Mouse (Mus musculus) neural tube, embryonic 13.5 days (tissue): ENCODE measurements at regions not wholly inside any gene's neighbourhood (a gene's known extent, or its start where the extent isn't known, plus 50 kb on each side); places are given as distances from the start of the nearest gene placed in this dataset.

Experiments
- ATAC-seq: fragments of 200-750 bp; cut with Nextera tagmentation; 2 replicates; pipeline ENCODE4 v1.8.0; 2017; ENCODE audit warnings: low read depth, mild to moderate bottlenecking, moderate TSS enrichment, moderate library complexity
- H3K27ac ChIP-seq: fragments of 300-500 bp; sonication (generic); replicated peaks from 2 replicates; pipeline ENCODE4 v1.5.1; 2015; ENCODE audit warnings: moderate library complexity, mild to moderate bottlenecking, inconsistent platforms
- H3K27me3 ChIP-seq: fragments of 300-500 bp; sonication (generic); 2 replicates; pipeline ENCODE4 v1.6.1; 2015; ENCODE audit warnings: mild to moderate bottlenecking, inconsistent platforms
- H3K36me3 ChIP-seq: fragments of 300-500 bp; sonication (generic); 2 replicates; pipeline ENCODE4 v1.6.1; 2015; ENCODE audit warnings: mild to moderate bottlenecking, inconsistent platforms
- H3K4me1 ChIP-seq: fragments of 300-500 bp; sonication (generic); replicated peaks from 2 replicates; pipeline ENCODE4 v1.6.1; 2015; ENCODE audit warnings: inconsistent platforms
- H3K4me2 ChIP-seq: fragments of 300-500 bp; sonication (generic); 2 replicates; pipeline ENCODE4 v1.6.1; 2015; ENCODE audit warnings: inconsistent platforms, mild to moderate bottlenecking, moderate library complexity
- H3K4me3 ChIP-seq: fragments of 300-500 bp; sonication (generic); 2 replicates; pipeline ENCODE4 v1.5.1; 2015; ENCODE audit warnings: mild to moderate bottlenecking, inconsistent platforms
- H3K9ac ChIP-seq: fragments of 300-500 bp; sonication (generic); 2 replicates; pipeline ENCODE4 v1.6.1; 2015; ENCODE audit warnings: moderate library complexity, mild to moderate bottlenecking, inconsistent platforms
- H3K9me3 ChIP-seq: fragments of 300-500 bp; sonication (generic); 2 replicates; pipeline ENCODE4 v1.6.1; 2016; ENCODE audit warnings: inconsistent platforms
- WGBS: fragments of 180-500 bp; shearing (Covaris S2); methylation state at CpG from one replicate; pipeline ENCODE4 v1.1.7; 2015; 5-methylcytosine and 5-hydroxymethylcytosine counted together

DNA sequence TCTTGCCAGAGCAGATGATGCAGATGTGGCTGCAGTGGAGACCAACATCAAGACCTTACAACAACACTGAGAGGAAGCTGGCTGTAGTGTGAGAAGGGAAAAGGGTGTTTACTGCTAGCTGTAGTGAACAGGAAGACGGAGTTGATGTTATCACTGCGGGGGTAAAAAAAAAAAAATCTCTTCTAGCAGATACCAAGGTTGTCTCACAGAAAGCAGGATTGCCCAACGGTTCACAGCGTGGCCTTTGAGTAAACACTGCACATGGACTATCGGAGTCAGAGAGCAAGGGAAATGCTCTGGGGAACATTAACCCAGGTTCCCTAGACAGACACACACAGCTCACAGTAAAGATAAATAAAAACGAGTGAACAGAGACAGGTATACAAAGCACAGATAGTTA is 192.8 kb downstream of the Ly86 start:
- Histone ChIP-seq H3K27ac (no peak overlapping the region), H3K4me2 (no peak overlapping the region), H3K9me3 (no peaks in the 10 kb centered on the region), H3K36me3 (no peaks in the 10 kb centered on the region), H3K4me1 (no peaks in the 10 kb centered on the region), H3K27me3 (no peaks in the 10 kb centered on the region), H3K4me3 (no peak overlapping the region), H3K9ac (no peak overlapping the region)
- no peak for ATAC-seq
- WGBS, result 80% methylated on average over 6 of the region's 6 CpGs

- 13% methylated on average over 5 of the region's 5 CpGs for WGBS
Observed at GRCm38 (mm10) chr13:37540980-37541531, 196.0 kb downstream of the Ly86 start.

DNA sequence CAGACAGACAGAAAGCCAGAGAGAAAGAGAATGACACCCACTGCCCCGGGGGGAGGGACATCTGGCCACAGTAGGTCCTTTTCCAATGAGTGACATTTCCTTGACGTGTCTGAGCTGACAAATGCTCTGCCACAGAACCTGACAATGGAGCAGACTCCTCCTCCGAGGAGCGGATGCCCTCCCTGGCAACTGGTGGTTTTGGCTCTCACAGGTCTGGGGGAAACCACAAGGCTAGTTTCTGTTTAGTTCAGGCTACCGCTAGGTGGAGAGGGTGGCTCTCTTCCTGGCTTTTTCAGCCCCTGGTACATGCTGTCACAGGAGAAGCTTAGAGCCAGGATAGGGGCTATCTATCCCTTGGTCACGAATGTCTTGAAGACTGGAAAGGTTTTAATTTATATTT is 196.7 kb downstream of the Ly86 start:
- Histone ChIP-seq H3K4me2 (0 out of 2 replicates have a peak overlapping the region, but pooled peaks have one; percentile 13), H3K4me3 (no peak overlapping the region), H3K27ac (no peak overlapping the region), H3K27me3 (no peaks in the 10 kb centered on the region), H3K4me1 (no peaks in the 10 kb centered on the region), H3K9me3 (no peaks in the 10 kb centered on the region), H3K36me3 (no peaks in the 10 kb centered on the region), H3K9ac (no peak overlapping the region)
- 9% methylated on average over 6 of the region's 6 CpGs for WGBS
- peak; percentile 61; the same call in 1 of the 2 replicates for ATAC-seq

More at GRCm38 (mm10) chr13:37540980-37541531, 196.0 kb downstream of the Ly86 start:
- H3K36me3 ChIP-seq, result no peaks in the 10 kb centered on the region
- H3K9ac ChIP-seq, result no peak overlapping the region
- no peak for ATAC-seq
- H3K4me2 ChIP-seq, result no peak overlapping the region
- H3K4me3 ChIP-seq, result no peak overlapping the region
- H3K9me3 ChIP-seq, result no peaks in the 10 kb centered on the region
- H3K4me1 ChIP-seq, result no peaks in the 10 kb centered on the region
- H3K27me3 ChIP-seq, result no peaks in the 10 kb centered on the region
- no peak overlapping the region for H3K27ac ChIP-seq

GRCm38 (mm10) chr13:37542744-37543196 is 197.8 kb downstream of the Ly86 start:
- WGBS, result 91% methylated on average over 13 of the region's 13 CpGs
- H3K27ac ChIP-seq, result no peak overlapping the region
- H3K9ac ChIP-seq, result no peak overlapping the region
- no peak overlapping the region for H3K4me2 ChIP-seq
- no peak overlapping the region for H3K4me3 ChIP-seq
- no peaks in the 10 kb centered on the region for H3K9me3 ChIP-seq
- H3K27me3 ChIP-seq, result no peaks in the 10 kb centered on the region
- H3K4me1 ChIP-seq, result no peaks in the 10 kb centered on the region
- H3K36me3 ChIP-seq, result no peaks in the 10 kb centered on the region
- no peak for ATAC-seq

DNA sequence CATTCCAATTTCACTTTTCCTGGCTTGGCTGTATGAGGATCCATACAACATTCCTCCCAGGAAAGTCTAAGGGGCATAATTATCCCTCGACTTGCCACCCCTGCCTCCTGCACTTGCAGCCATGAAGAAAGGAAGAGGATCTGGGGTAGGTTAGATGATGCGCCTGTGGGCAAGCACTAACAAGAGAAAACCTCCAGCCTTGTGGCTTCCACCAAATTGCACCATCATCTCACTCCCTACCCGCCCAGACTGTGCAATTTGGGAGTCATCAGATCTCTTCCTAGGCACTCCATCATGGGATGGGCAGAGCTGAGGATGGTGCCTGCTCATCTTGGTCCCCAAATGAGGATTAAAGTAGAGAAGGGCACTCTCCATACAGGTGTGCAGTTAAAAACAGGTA is 198.8 kb downstream of the Ly86 start:
- no peak overlapping the region for H3K9ac ChIP-seq
- H3K27me3 ChIP-seq, result no peaks in the 10 kb centered on the region
- no peak overlapping the region for H3K27ac ChIP-seq
- no peak overlapping the region for H3K4me2 ChIP-seq
- no peak for ATAC-seq
- H3K9me3 ChIP-seq, result no peaks in the 10 kb centered on the region
- no peaks in the 10 kb centered on the region for H3K36me3 ChIP-seq
- 85% methylated on average over 3 of the region's 3 CpGs for WGBS
- H3K4me3 ChIP-seq, result no peak overlapping the region
- H3K4me1 ChIP-seq, result no peaks in the 10 kb centered on the region

- H3K9ac ChIP-seq, result no peak overlapping the region
- 86% methylated on average over 2 of the region's 2 CpGs for WGBS
- no peak overlapping the region for H3K27ac ChIP-seq
- no peaks in the 10 kb centered on the region for H3K27me3 ChIP-seq
- no peak overlapping the region for H3K4me3 ChIP-seq
- H3K36me3 ChIP-seq, result no peaks in the 10 kb centered on the region
- H3K4me2 ChIP-seq, result no peak overlapping the region
- ATAC-seq, result no peak
- H3K4me1 ChIP-seq, result no peaks in the 10 kb centered on the region
- no peaks in the 10 kb centered on the region for H3K9me3 ChIP-seq
Observed at GRCm38 (mm10) chr13:37544696-37545095, 199.7 kb downstream of the Ly86 start.

- H3K27me3 ChIP-seq, result no peaks in the 10 kb centered on the region
- no peak overlapping the region for H3K4me2 ChIP-seq
- no peak overlapping the region for H3K4me3 ChIP-seq
- no peaks in the 10 kb centered on the region for H3K9me3 ChIP-seq
- no peak for ATAC-seq
- peaks cover 11% of the 10 kb centered on the region for H3K4me1 ChIP-seq
- H3K36me3 ChIP-seq, result no peaks in the 10 kb centered on the region
- H3K9ac ChIP-seq, result no peak overlapping the region
- H3K27ac ChIP-seq, result no peak overlapping the region
- WGBS, result 82% methylated on average over 3 of the region's 3 CpGs
Observed at GRCm38 (mm10) chr13:37546556-37546955, 201.5 kb downstream of the Ly86 start.

- Histone ChIP-seq H3K9me3 (no peaks in the 10 kb centered on the region), H3K27ac (no peak overlapping the region), H3K4me3 (no peak overlapping the region), H3K27me3 (no peaks in the 10 kb centered on the region), H3K4me1 (peaks cover 11% of the 10 kb centered on the region), H3K36me3 (no peaks in the 10 kb centered on the region), H3K9ac (no peak overlapping the region), H3K4me2 (no peak overlapping the region)
- no peak; the same call in 1 of the 2 replicates for ATAC-seq
- 55% methylated on average over 4 of the region's 4 CpGs for WGBS
Observed at GRCm38 (mm10) chr13:37550584-37550983, 205.6 kb downstream of the Ly86 start.

DNA sequence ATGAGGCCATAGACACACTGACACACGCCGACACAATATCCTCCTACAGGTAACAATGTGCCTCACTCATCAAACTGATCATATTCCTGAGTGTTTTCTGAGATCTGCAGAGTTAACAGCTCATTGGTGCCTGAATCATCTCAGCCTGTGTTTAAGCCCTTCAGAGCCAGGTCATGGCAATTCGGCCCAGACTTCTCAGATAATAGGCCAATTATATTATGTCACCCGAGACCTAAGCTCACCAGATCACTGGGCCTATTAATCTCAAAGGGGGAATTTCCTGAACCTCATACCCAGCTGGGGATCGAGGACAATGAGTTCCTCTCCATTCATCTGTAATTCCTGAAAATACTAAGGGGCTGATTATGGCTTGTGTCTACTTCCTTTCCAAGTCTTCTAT is 208.4 kb downstream of the Ly86 start:
- no peaks in the 10 kb centered on the region for H3K27me3 ChIP-seq
- ATAC-seq, result no peak
- 55% methylated on average over 5 of the region's 5 CpGs for WGBS
- H3K27ac ChIP-seq, result no peak overlapping the region
- H3K4me1 ChIP-seq, result peaks cover 11% of the 10 kb centered on the region
- H3K4me2 ChIP-seq, result no peak overlapping the region
- H3K9ac ChIP-seq, result no peak overlapping the region
- H3K36me3 ChIP-seq, result no peaks in the 10 kb centered on the region
- no peak overlapping the region for H3K4me3 ChIP-seq
- no peaks in the 10 kb centered on the region for H3K9me3 ChIP-seq

- Histone ChIP-seq H3K36me3 (no peaks in the 10 kb centered on the region), H3K4me2 (no peak overlapping the region), H3K27ac (no peak overlapping the region), H3K9me3 (no peaks in the 10 kb centered on the region), H3K4me1 (peaks cover 27% of the 10 kb centered on the region), H3K4me3 (no peak overlapping the region), H3K9ac (no peak overlapping the region), H3K27me3 (no peaks in the 10 kb centered on the region)
- WGBS, result 72% methylated on average over 8 of the region's 8 CpGs
- ATAC-seq, result no peak
Observed at GRCm38 (mm10) chr13:37557183-37557582, 212.2 kb downstream of the Ly86 start.

- H3K4me3 ChIP-seq, result no peak overlapping the region
- no peak overlapping the region for H3K27ac ChIP-seq
- H3K4me1 ChIP-seq, result peaks cover 32% of the 10 kb centered on the region
- ATAC-seq, result no peak
- no peaks in the 10 kb centered on the region for H3K27me3 ChIP-seq
- 93% methylated on average over 5 of the region's 5 CpGs for WGBS
- no peak overlapping the region for H3K9ac ChIP-seq
- no peaks in the 10 kb centered on the region for H3K9me3 ChIP-seq
- H3K36me3 ChIP-seq, result no peaks in the 10 kb centered on the region
- no peak overlapping the region for H3K4me2 ChIP-seq
Observed at GRCm38 (mm10) chr13:37557766-37558165, 212.8 kb downstream of the Ly86 start.

DNA sequence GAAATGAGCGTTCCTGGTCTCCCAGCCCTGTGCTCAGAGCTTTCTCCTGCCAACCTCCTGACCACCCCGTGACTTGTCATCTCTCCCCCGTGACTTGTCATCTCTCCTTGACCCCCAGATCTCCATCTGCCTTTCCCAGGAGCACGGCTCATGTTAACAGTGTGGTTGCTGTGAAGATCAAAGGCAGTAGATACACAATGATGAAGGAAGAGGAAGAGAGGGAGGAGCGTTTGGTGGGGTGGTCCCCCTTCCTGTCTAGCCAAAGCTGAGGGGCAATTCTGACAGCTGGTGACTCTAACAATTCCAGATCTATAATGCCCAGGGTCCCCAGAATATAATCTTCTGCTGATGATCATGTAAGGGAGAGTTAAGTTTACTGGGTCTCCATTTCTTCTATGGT is 214.0 kb downstream of the Ly86 start:
- 64% methylated on average over 5 of the region's 5 CpGs for WGBS
- ATAC-seq, result no peak
- no peak overlapping the region for H3K4me2 ChIP-seq

DNA sequence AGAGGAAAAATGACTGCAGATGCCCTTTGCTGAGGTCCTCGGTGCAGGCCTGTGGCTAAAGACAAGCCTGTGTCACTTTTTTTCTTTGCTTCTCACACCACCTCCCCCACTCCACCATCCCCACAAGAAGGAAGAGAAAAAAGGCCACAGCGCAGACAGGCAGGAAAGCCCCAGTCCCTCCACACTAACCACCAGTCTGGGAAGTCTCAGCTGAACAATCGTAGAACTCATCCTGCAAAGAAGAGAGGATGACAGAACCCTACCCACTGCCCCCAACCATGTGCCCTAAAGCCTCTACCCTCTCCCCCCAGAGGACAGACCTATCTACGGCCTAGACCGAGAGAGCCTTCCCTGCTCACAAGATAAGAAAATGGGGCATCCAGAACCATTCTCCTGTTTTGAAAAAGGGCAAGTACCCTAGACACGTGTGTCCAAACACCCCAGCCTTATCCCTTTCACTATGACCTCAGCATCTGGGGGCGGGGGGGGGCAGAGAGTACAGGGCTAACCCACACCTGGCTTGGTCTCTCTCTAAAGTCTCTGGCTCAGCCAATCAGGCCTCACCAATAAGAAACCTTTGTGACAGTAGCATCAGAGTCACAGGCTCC is 214.8 kb downstream of the Ly86 start:
- H3K27ac ChIP-seq, result no peak overlapping the region
- H3K4me2 ChIP-seq, result no peak overlapping the region
- no peak overlapping the region for H3K9ac ChIP-seq
- WGBS, result 73% methylated on average over 7 of the region's 7 CpGs
- H3K4me3 ChIP-seq, result no peak overlapping the region
- no peaks in the 10 kb centered on the region for H3K27me3 ChIP-seq
- ATAC-seq, result no peak; the same call in 1 of the 2 replicates
- H3K4me1 ChIP-seq, result peaks cover 34% of the 10 kb centered on the region
- H3K9me3 ChIP-seq, result no peaks in the 10 kb centered on the region
- no peaks in the 10 kb centered on the region for H3K36me3 ChIP-seq

More for the DNA sequence above, 214.0 kb downstream of the Ly86 start:
- Histone ChIP-seq H3K9ac (no peak overlapping the region), H3K4me1 (peaks cover 34% of the 10 kb centered on the region), H3K36me3 (no peaks in the 10 kb centered on the region), H3K27me3 (no peaks in the 10 kb centered on the region), H3K9me3 (no peaks in the 10 kb centered on the region), H3K4me3 (no peak overlapping the region), H3K27ac (no peak overlapping the region)
